Mouse (Mus musculus) myocyte (in vitro differentiated cells): ENCODE results near the gene Tnr.

ENCODE experiments used
- POLR2A ChIP-seq: IDR thresholded peaks from one replicate; pipeline ENCODE4 v1.6.1; 2011; ENCODE audit warnings: low read depth, mild to moderate bottlenecking, control low read depth, moderate library complexity; ENCODE audit not compliant: insufficient read length
- POLR2AphosphoS2 ChIP-seq: IDR thresholded peaks from one replicate; pipeline ENCODE4 v1.6.1; 2011; ENCODE audit warnings: low read depth, control low read depth; ENCODE audit not compliant: insufficient read length

DNA sequence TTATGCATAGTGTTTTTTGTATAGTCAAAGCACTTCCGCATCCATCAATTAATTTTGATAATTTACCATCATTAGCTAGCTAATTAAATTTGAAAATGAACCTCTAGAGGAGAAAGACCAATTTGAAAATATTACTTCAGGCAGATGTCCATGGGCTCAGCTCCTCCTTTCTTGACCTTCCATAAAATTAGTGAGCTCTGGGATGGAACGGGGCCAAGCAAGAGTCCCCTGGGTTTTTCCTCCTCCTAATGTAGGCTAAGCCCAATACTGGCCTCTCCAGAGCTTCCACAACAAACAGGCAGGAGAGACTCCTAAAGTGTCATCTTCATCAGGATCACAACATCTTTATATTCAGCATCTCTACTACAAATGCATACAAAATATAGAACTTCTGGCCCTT, 455.5 kb downstream of the Tnr start:
- no peak for TF ChIP-seq POLR2A
- no peak for TF ChIP-seq POLR2AphosphoS2
